Mouse (Mus musculus): Measurements from ENCODE around the gene Pxmp4.

Pxmp4 gene

DNA sequence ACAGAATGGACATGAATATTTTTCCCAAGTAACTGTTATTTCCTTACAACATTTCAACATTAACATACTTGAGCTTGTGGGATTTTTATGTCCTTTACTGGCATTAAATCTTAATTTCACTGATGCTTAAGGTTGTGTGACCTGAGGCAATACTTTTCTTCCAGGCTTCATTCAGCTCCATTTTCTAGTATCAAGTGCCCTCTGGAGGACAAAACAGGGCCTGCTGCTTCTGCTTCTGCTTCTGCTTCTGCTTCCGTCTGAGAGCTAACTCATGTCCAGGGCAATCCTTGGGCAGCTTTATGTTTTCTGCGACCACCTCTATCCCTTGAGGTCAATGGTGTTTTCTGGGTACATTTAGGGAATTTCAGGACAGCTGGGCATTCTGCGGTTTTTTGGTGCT lies 63.8 kb downstream of the Pxmp4 start:
- no peak for DNase-seq

DNA sequence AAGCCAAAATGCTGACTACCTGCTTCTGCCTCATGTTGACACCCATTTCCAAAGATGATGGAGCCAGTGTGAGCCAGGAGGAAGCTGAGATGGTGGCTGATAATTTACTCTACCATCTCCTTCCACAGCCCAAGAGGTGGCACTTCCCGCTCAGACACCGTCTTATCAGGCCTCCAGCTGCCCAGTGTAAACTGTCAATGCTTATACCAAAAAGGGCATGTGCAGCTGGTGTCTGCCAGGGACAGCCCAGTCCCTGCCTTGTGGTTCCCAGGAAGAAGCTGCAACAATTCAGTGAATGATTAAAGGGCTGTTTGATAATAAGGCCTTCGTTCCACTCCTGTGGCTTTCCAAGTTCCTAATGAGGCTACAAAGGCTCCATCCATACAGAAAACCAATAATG lies 64.8 kb downstream of the Pxmp4 start:
- DNase-seq = no peak

- peak; percentile 80 for DNase-seq
Observed at GRCm38 (mm10) chr2:154538310-154538709, 65.2 kb downstream of the Pxmp4 start.

All from right cerebral cortex, adult 18-20 months (tissue).